Mouse (Mus musculus): ENCODE data around the gene Pth1r.

The Pth1r gene

GRCm38 (mm10) chr9:110746961-110747360 is at the start of gene Pth1r:
Gene Pth1r (minus strand): TSS chr9:110747145.
- DNase-seq = no peak

- no peak for DNase-seq
Measured at GRCm38 (mm10) chr9:110790462-110790861, 43.5 kb upstream of the Pth1r start.

- DNase-seq = no peak
Measured at GRCm38 (mm10) chr9:110788169-110788568, 41.2 kb upstream of the Pth1r start.

GRCm38 (mm10) chr9:110783611-110784010 is 36.7 kb upstream of the Pth1r start:
- DNase-seq = no peak

GRCm38 (mm10) chr9:110781731-110782130 is 34.8 kb upstream of the Pth1r start:
- peak; percentile 83 for DNase-seq

- DNase-seq = peak; percentile 88
Measured at GRCm38 (mm10) chr9:110781256-110781721, 34.3 kb upstream of the Pth1r start.

GRCm38 (mm10) chr9:110779242-110779913 is 32.4 kb upstream of the Pth1r start:
- DNase-seq = no peak

GRCm38 (mm10) chr9:110778559-110778958 is 31.6 kb upstream of the Pth1r start:
- DNase-seq = no peak

- no peak for DNase-seq
Measured at GRCm38 (mm10) chr9:110778100-110778499, 31.2 kb upstream of the Pth1r start.

- no peak for DNase-seq
Measured at GRCm38 (mm10) chr9:110775269-110776022, 28.5 kb upstream of the Pth1r start.

- no peak for DNase-seq
Measured at GRCm38 (mm10) chr9:110774403-110775268, 27.7 kb upstream of the Pth1r start.

GRCm38 (mm10) chr9:110772336-110772735 is 25.4 kb upstream of the Pth1r start:
- DNase-seq = no peak

GRCm38 (mm10) chr9:110763405-110763804 is 16.5 kb upstream of the Pth1r start:
- no peak for DNase-seq

GRCm38 (mm10) chr9:110762763-110763162 is 15.8 kb upstream of the Pth1r start:
- no peak for DNase-seq

- DNase-seq = no peak
Measured at GRCm38 (mm10) chr9:110760886-110761285, 13.9 kb upstream of the Pth1r start.

- no peak for DNase-seq
Measured at GRCm38 (mm10) chr9:110759265-110759664, 12.3 kb upstream of the Pth1r start.

GRCm38 (mm10) chr9:110758605-110759004 is 11.7 kb upstream of the Pth1r start:
- peak; percentile 27 for DNase-seq

GRCm38 (mm10) chr9:110757816-110758215 is 10.9 kb upstream of the Pth1r start:
- DNase-seq = no peak

GRCm38 (mm10) chr9:110753773-110754172 is 6.8 kb upstream of the Pth1r start:
- no peak for DNase-seq

- no peak for DNase-seq
Measured at GRCm38 (mm10) chr9:110752917-110753435, 6.0 kb upstream of the Pth1r start.

- DNase-seq = no peak
Measured at GRCm38 (mm10) chr9:110751412-110751811, 4.5 kb upstream of the Pth1r start.

GRCm38 (mm10) chr9:110750404-110751187 is 3.7 kb upstream of the Pth1r start:
- DNase-seq = no peak
